Comparison of ENCODE assay signal across 9 mouse cellular contexts in the genomic region with DNA sequence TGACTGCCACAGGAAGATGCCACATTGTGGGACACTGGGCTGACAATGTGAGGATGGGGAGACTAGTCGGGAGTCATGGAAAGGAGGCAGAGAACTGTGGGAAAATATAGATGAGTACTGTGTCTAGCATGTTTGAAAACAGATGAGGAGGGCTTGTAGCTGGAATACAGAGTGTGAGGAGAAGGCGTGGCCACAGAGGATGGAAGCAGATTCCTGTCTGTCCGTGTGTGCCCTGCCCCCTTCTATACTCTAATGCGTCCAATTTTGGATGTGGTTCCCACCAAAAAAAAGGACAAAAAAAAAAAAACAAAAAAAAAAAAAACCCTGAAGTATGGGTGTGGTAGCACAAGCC. TPM values are rescaled to one million over a fixed set of nuclear protein-coding genes. Genes with fewer than 3 reads are reported as not detected.
DNase-seq lines count a peak whose midpoint lies in the region; ATAC-seq and TF ChIP-seq lines count a peak whose summit lies in the region.
"Had no signal": no experiment of that assay in that cellular context is flagged by ENCODE, and none has a peak within 500 bp of the region (broad histone marks: within the 10 kb centered on the region; RNA-seq: fewer than 3 reads in every experiment).

No protein-coding gene starts in this region.

- WGBS in heart, embryonic 11.5 days (ENCODE audit: insufficient replicate concordance) = 30% methylated on average over 4 of the region's 4 CpGs
- 46% methylated on average over 4 of the region's 4 CpGs for WGBS in forebrain, postnatal 0 days
- WGBS in liver, postnatal 0 days (ENCODE audit: insufficient replicate concordance) = 42% methylated on average over 4 of the region's 4 CpGs

- H3K4me3 ChIP-seq in heart, embryonic 11.5 days (ENCODE audit: low read depth, low read length) = peak overlapping the region; percentile 39
- peak overlapping the region; percentile 29 for H3K4me3 ChIP-seq in ES-Bruce4 (ENCODE audit: low read depth, low read length)
- peak overlapping the region; percentile 35 for H3K4me3 ChIP-seq in forebrain, postnatal 0 days (ENCODE audit: low read depth, low read length)
- H3K4me3 ChIP-seq in liver, postnatal 0 days (ENCODE audit: low read depth, low read length) = peak overlapping the region; percentile 52

- H3K27ac ChIP-seq in heart, embryonic 11.5 days (ENCODE audit: low read depth, low read length) = peak overlapping the region; percentile 92
- peak overlapping the region; percentile 74 for H3K27ac ChIP-seq in ES-Bruce4 (ENCODE audit: insufficient read depth, low read length)
- peak overlapping the region; percentile 6; the same call in 1 of the 2 replicates for H3K27ac ChIP-seq in forebrain, postnatal 0 days (ENCODE audit: low read depth, low read length)
- peak overlapping the region; percentile 94 for H3K27ac ChIP-seq in liver, postnatal 0 days (ENCODE audit: low read depth)

- H3K36me3 ChIP-seq in heart, embryonic 11.5 days (ENCODE audit: control insufficient read depth, insufficient read depth, low read length) = no peaks in the 10 kb centered on the region
- H3K36me3 ChIP-seq in ES-Bruce4 (ENCODE audit: control insufficient read depth, insufficient read depth, low read length, poor library complexity, severe bottlenecking) = no peaks in the 10 kb centered on the region
- H3K36me3 ChIP-seq in forebrain, postnatal 0 days (ENCODE audit: insufficient read depth) = no peaks in the 10 kb centered on the region
- no peaks in the 10 kb centered on the region for H3K36me3 ChIP-seq in liver, postnatal 0 days (replicated peaks; ENCODE audit: insufficient read depth, low read length)

- TF ChIP-seq EP300 in ES-Bruce4 (IDR thresholded peaks at IDR 0.05; ENCODE audit: insufficient read depth, low read depth, low read length) = no peak
- no peak for TF ChIP-seq EP300 in liver, postnatal 0 days (IDR thresholded peaks at IDR 0.05; ENCODE audit: low read depth)

- no peaks in the 10 kb centered on the region for H3K9me3 ChIP-seq in heart, embryonic 11.5 days (replicated peaks; ENCODE audit: control insufficient read depth, low read length)
- no peaks in the 10 kb centered on the region for H3K9me3 ChIP-seq in ES-Bruce4 (replicated peaks; ENCODE audit: control insufficient read depth, insufficient read depth, low read length, poor library complexity, severe bottlenecking)
- H3K9me3 ChIP-seq in forebrain, postnatal 0 days (ENCODE audit: low read length) = no peaks in the 10 kb centered on the region
- no peaks in the 10 kb centered on the region for H3K9me3 ChIP-seq in liver, postnatal 0 days (ENCODE audit: low read length)

- no peak for ATAC-seq in heart, embryonic 11.5 days (replicated peaks; ENCODE audit: insufficient number of reproducible peaks, low FRiP score, low TSS enrichment)
- ATAC-seq in forebrain, postnatal 0 days = peak; percentile 19
- ATAC-seq in liver, postnatal 0 days = no peak
- ATAC-seq: CD4-positive, CD25-positive, alpha-beta regulatory T cell, adult 4 months had no signal

- TF ChIP-seq POLR2A in ES-Bruce4 (IDR thresholded peaks at IDR 0.05; ENCODE audit: insufficient read depth, low read length) = no peak

- no peaks in the 10 kb centered on the region for H3K27me3 ChIP-seq in heart, embryonic 11.5 days (ENCODE audit: control insufficient read depth, insufficient read depth, low read length)
- H3K27me3 ChIP-seq in ES-Bruce4 (ENCODE audit: control insufficient read depth, insufficient read depth, low read length, poor library complexity, severe bottlenecking) = no peaks in the 10 kb centered on the region
- no peaks in the 10 kb centered on the region for H3K27me3 ChIP-seq in forebrain, postnatal 0 days (ENCODE audit: insufficient read depth, low read length)
- H3K27me3 ChIP-seq in liver, postnatal 0 days (ENCODE audit: insufficient read depth, low read length) = no peaks in the 10 kb centered on the region

- intact Hi-C loops in heart, postnatal 25 days (cut with DNase I) = loop anchor here (2.0 kb wide), 1 partner anchor 20 kb away; no protein-coding TSS in a partner anchor
- intact Hi-C loops in left cerebral cortex, postnatal 25 days (cut with DNase I) = no loop called here

- H3K4me1 ChIP-seq in heart, embryonic 11.5 days (ENCODE audit: control insufficient read depth, insufficient read depth, low read length) = peaks cover 38% of the 10 kb centered on the region
- peaks cover 9% of the 10 kb centered on the region for H3K4me1 ChIP-seq in ES-Bruce4 (ENCODE audit: control insufficient read depth, insufficient read depth, low read length)
- peaks cover 13% of the 10 kb centered on the region; the same call in 1 of the 2 replicates for H3K4me1 ChIP-seq in forebrain, postnatal 0 days (ENCODE audit: insufficient read depth)
- peaks cover 54% of the 10 kb centered on the region for H3K4me1 ChIP-seq in liver, postnatal 0 days (ENCODE audit: insufficient read depth)

- no peak for TF ChIP-seq CTCF in ES-Bruce4 (IDR thresholded peaks at IDR 0.05; ENCODE audit: low read depth, low read length)
- TF ChIP-seq CTCF in forebrain, postnatal 0 days (IDR thresholded peaks at IDR 0.05; ENCODE audit: low read depth) = no peak
- TF ChIP-seq CTCF in liver, postnatal 0 days (IDR thresholded peaks at IDR 0.05; ENCODE audit: low read depth) = no peak

- H3K9ac ChIP-seq in heart, embryonic 11.5 days (ENCODE audit: low read depth, low read length) = peak overlapping the region; percentile 49
- 0 out of 2 replicates have a peak overlapping the region, but pooled peaks have one; percentile 1 for H3K9ac ChIP-seq in ES-Bruce4 (ENCODE audit: low read depth, poor library complexity, severe bottlenecking)
- peak overlapping the region; percentile 29 for H3K9ac ChIP-seq in forebrain, postnatal 0 days
- H3K9ac ChIP-seq in liver, postnatal 0 days (replicated peaks) = peak overlapping the region; percentile 71

- DNase-seq in heart, postnatal 25 days (ENCODE audit: low spot score) = no peak
- DNase-seq in forebrain, postnatal 0 days = no peak
- DNase-seq in liver, postnatal 0 days = no peak
- DNase-seq in frontal cortex, postnatal 36 days (ENCODE audit: low spot score in 2 of 2) = no peak
- DNase-seq in adrenal gland, postnatal 4 days (ENCODE audit: low spot score in 2 of 2) = no peak
- DNase-seq in left cerebral cortex, postnatal 25 days (ENCODE audit: low spot score in 2 of 2) = no peak

- peak overlapping the region; percentile 86 for H3K4me2 ChIP-seq in heart, embryonic 11.5 days
- peak overlapping the region; percentile 62 for H3K4me2 ChIP-seq in forebrain, postnatal 0 days (ENCODE audit: low read depth)
- peak overlapping the region; percentile 89 for H3K4me2 ChIP-seq in liver, postnatal 0 days (ENCODE audit: low read depth, low read length)

RNA-seq across cellular contexts. Expression of gene Arhgap23, which starts 13.4 kb away (rescaled TPM):
- 6.7 and 8.3 TPM in 2 replicates for polyA plus RNA-seq in heart, embryonic 11.5 days (2014; fragmentation: Nextera tagmentation; extraction: Ambion mirVana)
- 10 to 100 TPM; 14.8 to 19.4 TPM for total RNA-seq in heart, postnatal 25 days (2021)
- polyA plus RNA-seq in ES-Bruce4 (2011; ENCODE audit: insufficient read depth, insufficient read length, low read depth, missing spikeins) = 30.3 and 32.5 TPM in 2 replicates
- total RNA-seq in forebrain, postnatal 0 days (2014; rRNA removed) = 52.7 and 52.9 TPM in 2 replicates
- 7.0 and 10.2 TPM in 2 replicates for polyA plus RNA-seq in forebrain, postnatal 0 days (2015; fragmentation: Nextera tagmentation; extraction: Ambion mirVana)
- 5.6 and 5.7 TPM in 2 replicates for polyA plus RNA-seq in liver, postnatal 0 days (2015; fragmentation: Nextera tagmentation; extraction: Ambion mirVana)
- total RNA-seq in adrenal gland, postnatal 4 days (2021) = 10 to 100 TPM; 37.9 to 38.6 TPM
- total RNA-seq in left cerebral cortex, postnatal 25 days (2021) = 10 to 100 TPM; 63.8 to 66.5 TPM
- polyA plus RNA-seq: CD4-positive, CD25-positive, alpha-beta regulatory T cell, adult 4 months had no signal

Comparison
In these comparisons a context has a peak if more than half of its experiments do, and no peak if none do; other contexts are left out.
1. H3K27ac ChIP-seq: peak in every context shown above with its lines; median percentile 94 in liver, postnatal 0 days; 92 in heart, embryonic 11.5 days; 74 in ES-Bruce4; 6 in forebrain, postnatal 0 days.
2. H3K9ac ChIP-seq: peak in every context shown above with its lines; median percentile 71 in liver, postnatal 0 days; 49 in heart, embryonic 11.5 days; 29 in forebrain, postnatal 0 days; 1 in ES-Bruce4.